Mouse (Mus musculus) fat pad, adult 2 months (tissue): ENCODE results near the gene Crhr2.

Experiments used
- DNase-seq: peaks from one replicate; pipeline ENCODE4 v3.0.0-alpha.2; 2011; ENCODE audit warnings: low read depth, low spot score; ENCODE audit errors: extremely low read depth

Gene Crhr2

GRCm38 (mm10) chr6:55126576-55126975, 6.2 kb downstream of the Crhr2 start:
- no peak for DNase-seq

GRCm38 (mm10) chr6:55123056-55123455, 9.8 kb downstream of the Crhr2 start:
- DNase-seq, result no peak

- DNase-seq, result no peak
These were observed 15.3 kb downstream of the Crhr2 start for GRCm38 (mm10) chr6:55117325-55118109.

- no peak for DNase-seq
These were observed 24.5 kb downstream of the Crhr2 start for GRCm38 (mm10) chr6:55108358-55108757.

GRCm38 (mm10) chr6:55098603-55099002, 34.2 kb downstream of the Crhr2 start:
- no peak for DNase-seq

- DNase-seq, result no peak
These were observed 34.8 kb downstream of the Crhr2 start for GRCm38 (mm10) chr6:55098030-55098429.

GRCm38 (mm10) chr6:55093431-55094146, 39.2 kb downstream of the Crhr2 start:
- DNase-seq, result no peak

- no peak for DNase-seq
These were observed 41.4 kb downstream of the Crhr2 start for GRCm38 (mm10) chr6:55091396-55091795.

- DNase-seq, result no peak
These were observed 42.2 kb downstream of the Crhr2 start for GRCm38 (mm10) chr6:55090639-55091038.

GRCm38 (mm10) chr6:55087355-55087754, 45.5 kb downstream of the Crhr2 start:
- DNase-seq, result no peak

- no peak for DNase-seq
These were observed 50.4 kb downstream of the Crhr2 start for GRCm38 (mm10) chr6:55082261-55083051.

- DNase-seq, result no peak
These were observed 51.4 kb downstream of the Crhr2 start for GRCm38 (mm10) chr6:55081379-55081778.

GRCm38 (mm10) chr6:55076561-55077255, 56.1 kb downstream of the Crhr2 start:
- no peak for DNase-seq

GRCm38 (mm10) chr6:55065903-55066302, 66.9 kb downstream of the Crhr2 start:
- DNase-seq, result no peak

- no peak for DNase-seq
These were observed 68.4 kb downstream of the Crhr2 start for GRCm38 (mm10) chr6:55064477-55064827.

GRCm38 (mm10) chr6:55063793-55064476, 68.9 kb downstream of the Crhr2 start:
- no peak for DNase-seq

- DNase-seq, result no peak
These were observed 70.6 kb downstream of the Crhr2 start for GRCm38 (mm10) chr6:55062200-55062599.

- no peak for DNase-seq
These were observed 71.5 kb downstream of the Crhr2 start for GRCm38 (mm10) chr6:55061328-55061727.

- DNase-seq, result no peak
These were observed 72.5 kb downstream of the Crhr2 start for GRCm38 (mm10) chr6:55060241-55060825.

- no peak for DNase-seq
These were observed 75.4 kb downstream of the Crhr2 start for GRCm38 (mm10) chr6:55057427-55057826.
